Mouse (Mus musculus) ES-Bruce4 (cell line): ENCODE results near the gene Clca4a. TPM values are rescaled to one million over a fixed set of nuclear protein-coding genes. Genes with fewer than 3 reads are reported as not detected.
"Not testable (repeated sequence)": the region's sequence is repeated elsewhere in the genome, so short reads cannot be mapped to it uniquely, and the experiment has no call there.

Source experiments
- H3K27ac ChIP-seq: 2 replicates; pipeline ENCODE4 v1.5.1; 2012; ENCODE audit warnings: low read length, inconsistent platforms; ENCODE audit not compliant: insufficient read depth
- H3K27me3 ChIP-seq: 2 replicates; pipeline ENCODE4 v1.6.1; 2012; ENCODE audit warnings: mild to moderate bottlenecking, low read length, inconsistent platforms; ENCODE audit not compliant: control insufficient read depth, poor library complexity, insufficient read depth, severe bottlenecking
- H3K36me3 ChIP-seq: 2 replicates; pipeline ENCODE4 v1.6.1; 2012; ENCODE audit warnings: inconsistent platforms, mild to moderate bottlenecking, low read length, moderate library complexity; ENCODE audit not compliant: control insufficient read depth, poor library complexity, insufficient read depth, severe bottlenecking
- H3K4me1 ChIP-seq: one replicate; pipeline ENCODE4 v1.8.1; 2011; ENCODE audit warnings: low read length; ENCODE audit not compliant: control insufficient read depth, insufficient read depth
- H3K4me3 ChIP-seq: 2 replicates; pipeline ENCODE4 v1.5.1; 2011; ENCODE audit warnings: low read depth, mild to moderate bottlenecking, low read length
- H3K9ac ChIP-seq: 2 replicates; pipeline ENCODE4 v1.6.1; 2012; ENCODE audit warnings: low read depth, mild to moderate bottlenecking, inconsistent platforms; ENCODE audit not compliant: poor library complexity, severe bottlenecking
- H3K9me3 ChIP-seq: replicated peaks from 2 replicates; pipeline ENCODE4 v1.6.1; 2012; ENCODE audit warnings: mild to moderate bottlenecking, low read length, inconsistent platforms; ENCODE audit not compliant: control insufficient read depth, poor library complexity, insufficient read depth, severe bottlenecking
- CTCF ChIP-seq: IDR thresholded peaks from one replicate; pipeline ENCODE4 v1.8.1; 2011; ENCODE audit warnings: low read depth, low read length
- EP300 ChIP-seq: IDR thresholded peaks from 2 replicates; pipeline ENCODE4 v1.6.1; 2011; ENCODE audit warnings: low read depth, low read length; ENCODE audit not compliant: insufficient read depth
- POLR2A ChIP-seq: IDR thresholded peaks from one replicate; pipeline ENCODE4 v1.8.1; 2011; ENCODE audit warnings: low read length; ENCODE audit not compliant: insufficient read depth
- polyA plus RNA-seq: library from polyadenylated mRNA; stranded (reverse); fragments of >200 nt; gene quantifications from 2 replicates; pipeline ENCODE4 v1.2.4, GENCODE M21; 2011; ENCODE audit warnings: low read depth; ENCODE audit not compliant: missing spikeins, insufficient read depth, insufficient read length

Clca4a gene
- polyA plus RNA-seq, 1 experiment, result not detected

DNA sequence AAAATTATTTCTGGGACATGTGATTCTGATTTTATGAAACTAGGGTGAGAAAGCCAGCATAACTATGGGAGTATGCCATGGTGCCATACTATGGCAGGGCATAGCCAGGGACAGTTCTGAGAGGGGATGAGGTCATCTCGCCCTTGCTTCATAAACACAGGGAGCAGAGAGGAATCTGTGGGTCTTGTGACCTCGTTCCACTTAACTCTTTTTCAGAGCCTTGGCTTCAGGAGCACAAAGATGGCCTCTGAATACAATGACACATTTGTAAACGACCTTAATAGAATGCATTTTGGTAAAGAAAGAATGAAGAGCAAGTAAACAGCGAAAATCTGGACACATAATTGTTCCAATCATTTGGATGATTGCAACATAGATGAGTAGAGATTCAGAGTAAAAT, 24.0 kb downstream of the Clca4a start:
- Histone ChIP-seq H3K36me3 (no peaks in the 10 kb centered on the region), H3K4me1 (no peaks in the 10 kb centered on the region), H3K9me3 (no peaks in the 10 kb centered on the region), H3K4me3 (no peak overlapping the region), H3K9ac (no peak overlapping the region), H3K27ac (no peak overlapping the region), H3K27me3 (no peaks in the 10 kb centered on the region)
- no peak for TF ChIP-seq CTCF
- no peak for TF ChIP-seq POLR2A
- no peak for TF ChIP-seq EP300

DNA sequence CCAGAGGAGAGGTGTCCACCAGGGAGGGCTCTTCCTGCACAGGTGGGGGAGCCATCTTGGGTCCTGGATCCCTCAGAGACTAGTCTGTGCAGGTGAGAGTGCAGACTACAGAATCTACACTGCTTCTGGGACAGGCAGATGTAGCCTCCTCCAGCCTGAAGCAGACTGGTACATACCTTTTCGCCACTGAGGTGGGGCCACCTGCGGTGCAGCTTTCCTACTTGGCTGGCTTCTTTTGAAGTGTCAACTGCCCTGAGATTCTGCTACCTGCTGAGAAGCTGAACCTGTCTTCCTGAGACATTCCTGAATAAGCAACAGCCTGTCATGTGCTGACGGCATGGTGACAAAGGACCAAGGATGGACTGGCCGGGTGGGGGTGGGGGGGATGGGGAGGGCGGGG, 27.5 kb downstream of the Clca4a start:
- not testable (repeated sequence) for H3K36me3 ChIP-seq, H3K4me1 ChIP-seq, H3K27me3 ChIP-seq, H3K9me3 ChIP-seq
- TF ChIP-seq EP300, result peak; percentile 73
- Histone ChIP-seq H3K27ac (peak overlapping the region; percentile 66), H3K4me3 (peak overlapping the region; percentile 4), H3K9ac (peak overlapping the region; percentile 64; the same call in 1 of the 2 replicates)

DNA sequence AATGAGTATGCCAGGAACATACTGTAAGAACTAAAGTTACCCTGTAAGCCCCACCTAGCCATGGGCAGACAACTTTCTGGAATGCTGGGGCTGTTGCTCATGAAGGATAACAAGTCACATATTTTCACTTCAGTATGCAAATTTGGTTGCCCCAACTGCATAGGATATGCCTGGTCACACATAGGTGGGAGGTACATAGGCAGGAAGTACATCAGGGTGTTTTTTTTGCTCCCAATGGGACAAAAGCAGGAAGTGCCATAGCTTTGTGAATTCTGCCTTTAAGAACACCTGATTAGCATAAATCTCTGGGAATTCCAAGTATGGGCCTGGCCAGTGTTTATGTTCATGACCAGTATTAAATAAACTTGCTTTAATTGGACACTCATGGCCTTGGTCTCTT, 41.2 kb downstream of the Clca4a start:
- not testable (repeated sequence) for H3K9ac ChIP-seq, H3K4me1 ChIP-seq, H3K27ac ChIP-seq, H3K36me3 ChIP-seq, H3K27me3 ChIP-seq, H3K4me3 ChIP-seq, H3K9me3 ChIP-seq

DNA sequence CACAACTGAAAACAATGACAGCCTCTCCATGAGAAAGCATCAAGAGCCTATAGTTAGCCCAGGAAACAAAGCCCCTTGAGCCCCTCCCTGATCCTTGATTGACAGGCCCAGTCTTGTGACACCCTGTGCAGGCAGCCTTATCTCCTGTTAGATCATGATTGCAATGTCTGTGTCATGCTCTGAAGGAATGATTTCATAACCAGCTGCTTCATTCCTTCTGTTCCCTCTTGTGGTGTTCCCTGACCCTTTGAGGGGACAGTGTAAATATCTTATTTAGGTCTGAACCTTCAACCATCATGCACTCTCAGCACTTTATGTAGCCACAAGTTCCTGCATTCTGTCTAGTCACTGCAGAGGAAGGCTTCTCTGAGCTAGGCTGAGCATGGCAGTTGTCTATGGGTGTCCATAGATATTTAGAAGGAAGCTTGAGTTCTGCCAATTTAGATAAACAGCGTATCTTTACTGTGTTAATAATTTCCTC, 41.8 kb downstream of the Clca4a start:
- no peak overlapping the region for H3K9ac ChIP-seq
- H3K4me3 ChIP-seq, result no peak overlapping the region
- no peaks in the 10 kb centered on the region for H3K4me1 ChIP-seq
- H3K27ac ChIP-seq, result no peak overlapping the region
- no peaks in the 10 kb centered on the region for H3K27me3 ChIP-seq
- H3K36me3 ChIP-seq, result no peaks in the 10 kb centered on the region
- TF ChIP-seq POLR2A (no peak), CTCF (no peak), EP300 (no peak)
- H3K9me3 ChIP-seq, result 0 out of 2 replicates have a peak, but pooled peaks cover 3% of the 10 kb centered on the region

DNA sequence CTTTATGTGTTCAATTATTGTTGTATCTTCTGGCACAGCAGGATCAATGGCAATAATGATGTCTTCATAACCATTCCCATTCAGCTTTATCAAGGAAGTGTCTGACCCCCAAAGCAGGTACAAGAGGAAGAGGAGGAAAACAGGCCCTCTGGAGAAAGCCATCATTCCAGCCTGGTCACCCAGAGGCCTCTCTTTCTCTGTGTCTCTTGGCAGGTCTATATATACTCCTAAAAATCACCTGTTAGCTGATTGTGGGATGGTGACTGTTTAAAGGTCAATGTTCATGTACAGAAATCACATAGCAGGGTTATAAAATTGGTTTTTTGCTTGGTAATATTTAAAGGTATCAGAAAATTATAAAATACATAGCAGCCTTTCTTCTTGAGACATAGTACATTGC, 42.5 kb downstream of the Clca4a start, which contains the start of gene Clca4b:
Gene Clca4b, minus strand, starts transcription at position 195 of the 400 bp plus-strand sequence.
- Histone ChIP-seq H3K27ac (no peak within 1 kb of the TSS), H3K4me3 (no peak within 1 kb of the TSS), H3K4me1 (no peaks in the 10 kb centered on the region), H3K9ac (no peak within 1 kb of the TSS), H3K9me3 (0 out of 2 replicates have a peak, but pooled peaks cover 3% of the 10 kb centered on the region), H3K36me3 (no peaks in the 10 kb centered on the region), H3K27me3 (no peaks in the 10 kb centered on the region)
- TF ChIP-seq POLR2A, result no peak
- TF ChIP-seq CTCF, result no peak
- TF ChIP-seq EP300, result no peak

DNA sequence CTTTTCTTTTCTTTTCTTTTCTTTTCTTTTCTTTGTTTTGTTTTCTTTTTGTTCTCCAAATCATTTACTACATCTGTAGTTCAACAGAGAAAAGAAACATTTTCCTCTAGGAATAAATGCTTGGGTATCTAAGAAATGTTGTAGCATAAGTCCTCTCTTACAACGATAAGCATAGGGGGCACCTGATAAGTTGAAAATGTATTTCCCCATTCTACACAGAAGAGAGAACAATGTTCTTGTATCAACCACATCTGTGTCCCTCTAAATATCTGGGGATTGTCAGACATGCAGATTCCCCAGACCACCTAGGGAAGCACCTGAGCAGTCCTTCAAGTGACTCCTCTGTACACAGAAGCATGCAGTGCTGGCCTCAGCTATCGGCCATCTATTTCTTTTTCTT, 60.8 kb downstream of the Clca4a start:
- Histone ChIP-seq H3K27ac (no peak overlapping the region), H3K9me3 (no peaks in the 10 kb centered on the region), H3K4me3 (no peak overlapping the region), H3K36me3 (no peaks in the 10 kb centered on the region), H3K9ac (no peak overlapping the region), H3K4me1 (no peaks in the 10 kb centered on the region), H3K27me3 (no peaks in the 10 kb centered on the region)
- TF ChIP-seq CTCF (no peak), EP300 (no peak), POLR2A (no peak)

Other genes starting within 250 kb of the Clca4a start
- 0.19 TPM in 1 of 2 replicates, not detected in the other for gene Clca3a1, start 214.1 kb downstream of the Clca4a start, polyA plus RNA-seq
- gene Clca3a2, start 155.6 kb downstream of the Clca4a start, polyA plus RNA-seq, result 0.26 and 0.31 TPM in 2 replicates
- 0.65 and 0.70 TPM in 2 replicates for gene Clca3b, start 125.7 kb downstream of the Clca4a start, polyA plus RNA-seq
- 0.87 and 1.5 TPM in 2 replicates for gene Clca4b, start 42.5 kb downstream of the Clca4a start, polyA plus RNA-seq
- not detected in 2 replicates for gene Clca1, start 57.7 kb upstream of the Clca4a start, polyA plus RNA-seq
- not detected in 2 replicates for gene Clca2, start 124.4 kb upstream of the Clca4a start, polyA plus RNA-seq
- gene Odf2l, start 143.5 kb upstream of the Clca4a start, polyA plus RNA-seq, result 58.9 and 61.3 TPM in 2 replicates